Mouse (Mus musculus) myocyte (in vitro differentiated cells): ENCODE data around the gene Uggt1. TPM values are rescaled to one million over a fixed set of nuclear protein-coding genes. Genes with fewer than 3 reads are reported as not detected.

ENCODE experiments used
- H3K27me3 ChIP-seq: one replicate; pipeline ENCODE4 v1.6.1; 2011; ENCODE audit not compliant: control insufficient read depth, insufficient read depth, insufficient read length
- H3K36me3 ChIP-seq: one replicate; pipeline ENCODE4 v1.6.1; 2011; ENCODE audit not compliant: control insufficient read depth, insufficient read depth
- H3K4me2 ChIP-seq: one replicate; pipeline ENCODE4 v1.6.1; 2011; ENCODE audit warnings: low read depth, control low read depth
- H3K4me3 ChIP-seq: one replicate; pipeline ENCODE4 v1.5.1; 2011; ENCODE audit warnings: mild to moderate bottlenecking, control low read depth, moderate library complexity
- H3K79me2 ChIP-seq: one replicate; pipeline ENCODE4 v1.6.1; 2011; ENCODE audit not compliant: control insufficient read depth, insufficient read depth
- H3ac ChIP-seq: one replicate; pipeline ENCODE4 v1.6.1; 2011; ENCODE audit not compliant: control insufficient read depth, insufficient read length
- CEBPB ChIP-seq: IDR thresholded peaks from 2 replicates; pipeline ENCODE4 v1.6.1; 2011; ENCODE audit warnings: mild to moderate bottlenecking, moderate library complexity; ENCODE audit not compliant: poor library complexity, insufficient read depth, severe bottlenecking
- E2F4 ChIP-seq: IDR thresholded peaks from one replicate; pipeline ENCODE4 v1.6.1; 2011; ENCODE audit warnings: mild to moderate bottlenecking, control low read depth, moderate library complexity; ENCODE audit not compliant: insufficient read depth
- MAX ChIP-seq: IDR thresholded peaks from one replicate; pipeline ENCODE4 v1.6.1; 2011; ENCODE audit warnings: low read depth, mild to moderate bottlenecking, control low read depth
- MYOD1 ChIP-seq, 3 experiments: IDR thresholded peaks; one replicate each; pipeline ENCODE4 v1.6.1; 2011; ENCODE audit warnings: control low read depth in 2 of 3, low read depth in 2 of 3, mild to moderate bottlenecking in 2 of 3, moderate library complexity in 1 of 3; ENCODE audit not compliant: insufficient read length in 2 of 3, control insufficient read depth in 1 of 3
- MYOG ChIP-seq, 3 experiments: IDR thresholded peaks; one replicate each; pipeline ENCODE4 v1.6.1; 2011; ENCODE audit warnings: control low read depth in 2 of 3, low read depth in 2 of 3, mild to moderate bottlenecking in 2 of 3; ENCODE audit not compliant: insufficient read length in 2 of 3, control insufficient read depth in 1 of 3, insufficient read depth in 1 of 3
- POLR2A ChIP-seq: IDR thresholded peaks from one replicate; pipeline ENCODE4 v1.6.1; 2011; ENCODE audit warnings: low read depth, mild to moderate bottlenecking, control low read depth, moderate library complexity; ENCODE audit not compliant: insufficient read length
- POLR2AphosphoS2 ChIP-seq: IDR thresholded peaks from one replicate; pipeline ENCODE4 v1.6.1; 2011; ENCODE audit warnings: low read depth, control low read depth; ENCODE audit not compliant: insufficient read length
- REST ChIP-seq: IDR thresholded peaks from one replicate; pipeline ENCODE4 v1.6.1; 2011; ENCODE audit warnings: mild to moderate bottlenecking, control low read depth, moderate library complexity; ENCODE audit not compliant: insufficient read depth, insufficient read length
- SRF ChIP-seq: IDR thresholded peaks from one replicate; pipeline ENCODE4 v1.6.1; 2011; ENCODE audit warnings: low read depth; ENCODE audit not compliant: control insufficient read depth, insufficient read length
- TCF12 ChIP-seq: IDR thresholded peaks from one replicate; pipeline ENCODE4 v1.6.1; 2011; ENCODE audit warnings: mild to moderate bottlenecking, control low read depth; ENCODE audit not compliant: poor library complexity, insufficient read depth, severe bottlenecking
- TCF3 ChIP-seq: IDR thresholded peaks from one replicate; pipeline ENCODE4 v1.6.1; 2011; ENCODE audit warnings: low read depth, control low read depth; ENCODE audit not compliant: insufficient read length
- USF1 ChIP-seq: IDR thresholded peaks from one replicate; pipeline ENCODE4 v1.6.1; 2011; ENCODE audit warnings: low read depth, mild to moderate bottlenecking, control low read depth, moderate library complexity
- polyA plus RNA-seq: library from polyadenylated mRNA; unstranded; fragments of >200 nt; fragmentation: generic; extraction: Trizol; gene quantifications from one replicate; pipeline ENCODE4 v1.2.1, GENCODE M21; 2012; ENCODE audit warnings: missing spikeins

Gene Uggt1
- polyA plus RNA-seq, 1 experiment = 24.3 TPM

GRCm38 (mm10) chr1:36277267-36278060 lies 32.9 kb upstream of the Uggt1 start:
- TF ChIP-seq CEBPB (0 out of 2 replicates have a peak, but pooled peaks have one; percentile 42), SRF (no peak)
- no peaks in the 10 kb centered on the region for H3K27me3 ChIP-seq
- no peaks in the 10 kb centered on the region for H3K36me3 ChIP-seq
- no peak overlapping the region for H3K4me3 ChIP-seq
- no peak overlapping the region for H3ac ChIP-seq
- H3K79me2 ChIP-seq = no peaks in the 10 kb centered on the region
- no peak overlapping the region for H3K4me2 ChIP-seq

GRCm38 (mm10) chr1:36275635-36276389 lies 31.3 kb upstream of the Uggt1 start:
- TF ChIP-seq TCF12 = no peak
- H3K36me3 ChIP-seq = no peaks in the 10 kb centered on the region
- H3K4me2 ChIP-seq = no peak overlapping the region
- H3K79me2 ChIP-seq = no peaks in the 10 kb centered on the region
- no peaks in the 10 kb centered on the region for H3K27me3 ChIP-seq
- H3K4me3 ChIP-seq = no peak overlapping the region
- H3ac ChIP-seq = no peak overlapping the region

- Histone ChIP-seq H3K79me2 (no peaks in the 10 kb centered on the region), H3K4me3 (no peak within 1 kb of the TSS), H3K36me3 (no peaks in the 10 kb centered on the region), H3ac (no peak within 1 kb of the TSS), H3K27me3 (no peaks in the 10 kb centered on the region), H3K4me2 (no peak within 1 kb of the TSS)
- TF ChIP-seq POLR2A (no peak), MAX (no peak), TCF12 (no peak), MYOG (IDR thresholded peaks at IDR 0.05; ENCODE audit: control insufficient read depth in 1 of 3, insufficient read depth in 1 of 3, insufficient read length in 2 of 3, low read depth in 2 of 3) (no peak), SRF (no peak), USF1 (no peak), CEBPB (no peak), MYOD1 (IDR thresholded peaks at IDR 0.05; ENCODE audit: control insufficient read depth in 1 of 3, insufficient read length in 2 of 3, low read depth in 2 of 3) (no peak), POLR2AphosphoS2 (no peak), TCF3 (no peak)
Measured at GRCm38 (mm10) chr1:36274455-36274854, 29.9 kb upstream of the Uggt1 start, which contains the start of gene Neurl3. Gene Neurl3 (minus strand): TSS chr1:36274679.

GRCm38 (mm10) chr1:36273288-36273687 lies 28.8 kb upstream of the Uggt1 start:
- Histone ChIP-seq H3ac (no peak overlapping the region), H3K79me2 (no peaks in the 10 kb centered on the region), H3K27me3 (no peaks in the 10 kb centered on the region), H3K4me2 (peak overlapping the region; percentile 39), H3K36me3 (no peaks in the 10 kb centered on the region), H3K4me3 (no peak overlapping the region)
- TF ChIP-seq SRF = no peak
- no peak for TF ChIP-seq USF1
- TF ChIP-seq TCF12 = no peak
- TF ChIP-seq POLR2AphosphoS2 = no peak
- TF ChIP-seq MYOG (IDR thresholded peaks at IDR 0.05; ENCODE audit: control insufficient read depth in 1 of 3, insufficient read depth in 1 of 3, insufficient read length in 2 of 3, low read depth in 2 of 3) = no peak
- TF ChIP-seq CEBPB = no peak
- TF ChIP-seq REST = no peak
- TF ChIP-seq E2F4 = no peak
- no peak for TF ChIP-seq TCF3
- TF ChIP-seq POLR2A = no peak

- TF ChIP-seq USF1 = no peak
- no peak for TF ChIP-seq E2F4
- peak in 1 of 3 experiments; percentile 26 for TF ChIP-seq MYOD1 (IDR thresholded peaks at IDR 0.05; ENCODE audit: control insufficient read depth in 1 of 3, insufficient read length in 2 of 3, low read depth in 2 of 3)
- no peak for TF ChIP-seq MAX
- TF ChIP-seq MYOG (IDR thresholded peaks at IDR 0.05; ENCODE audit: control insufficient read depth in 1 of 3, insufficient read depth in 1 of 3, insufficient read length in 2 of 3, low read depth in 2 of 3) = peak in 1 of 3 experiments; percentile 22
- Histone ChIP-seq H3K79me2 (no peaks in the 10 kb centered on the region), H3K36me3 (no peaks in the 10 kb centered on the region), H3K4me3 (no peak overlapping the region), H3K27me3 (no peaks in the 10 kb centered on the region), H3ac (no peak overlapping the region), H3K4me2 (no peak overlapping the region)
Measured at GRCm38 (mm10) chr1:36272546-36272945, 28.0 kb upstream of the Uggt1 start.
